Mouse (Mus musculus) embryonic facial prominence, embryonic 10.5 days (tissue): ENCODE results near the gene Dnah8. TPM values are rescaled to one million over a fixed set of nuclear protein-coding genes. Genes with fewer than 3 reads are reported as not detected.

ENCODE experiments used
- DNase-seq: peaks from one replicate; pipeline ENCODE4 v3.0.0-alpha.2; 2017; ENCODE audit warnings: low spot score
- H3K27ac ChIP-seq: fragments of 300-500 bp; sonication (generic); replicated peaks from 2 replicates; pipeline ENCODE4 v1.5.1; 2016; ENCODE audit warnings: mild to moderate bottlenecking
- H3K27me3 ChIP-seq: fragments of 300-500 bp; sonication (generic); replicated peaks from 2 replicates; pipeline ENCODE4 v1.6.1; 2016; ENCODE audit warnings: low read depth, mild to moderate bottlenecking; ENCODE audit not compliant: poor library complexity, severe bottlenecking
- H3K36me3 ChIP-seq: fragments of 300-500 bp; sonication (generic); replicated peaks from 2 replicates; pipeline ENCODE4 v1.6.1; 2016; ENCODE audit warnings: mild to moderate bottlenecking, moderate library complexity
- H3K4me1 ChIP-seq: fragments of 300-500 bp; sonication (generic); 2 replicates; pipeline ENCODE4 v1.6.1; 2016
- H3K4me3 ChIP-seq: fragments of 300-500 bp; sonication (generic); 2 replicates; pipeline ENCODE4 v1.5.1; 2016; ENCODE audit warnings: mild to moderate bottlenecking, moderate library complexity
- H3K9me3 ChIP-seq: fragments of 300-500 bp; sonication (generic); 2 replicates; pipeline ENCODE4 v1.6.1; 2016; ENCODE audit warnings: mild to moderate bottlenecking
- WGBS: fragments of 180-500 bp; shearing (Covaris S2); methylation state at CpG from one replicate; pipeline ENCODE4 v1.1.7; 2016; 5-methylcytosine and 5-hydroxymethylcytosine counted together
- polyA plus RNA-seq: library from polyadenylated mRNA; unstranded; fragments of >200 nt; fragmentation: Nextera tagmentation; extraction: Ambion mirVana; gene quantifications from 2 replicates; pipeline ENCODE4 v1.2.1, GENCODE M21; 2016

The Dnah8 gene
- polyA plus RNA-seq, 1 experiment from 2014 or later = 0.88 TPM

- Histone ChIP-seq H3K27ac (no peak overlapping the region), H3K27me3 (no peaks in the 10 kb centered on the region), H3K36me3 (no peaks in the 10 kb centered on the region), H3K9me3 (peaks cover 4% of the 10 kb centered on the region; the same call in 1 of the 2 replicates), H3K4me1 (peaks cover 1% of the 10 kb centered on the region; the same call in 1 of the 2 replicates), H3K4me3 (no peak overlapping the region)
- no peak for DNase-seq
- WGBS = 89% methylated on average over 3 of the region's 3 CpGs
Observed at GRCm38 (mm10) chr17:30739769-30740168, 115.6 kb downstream of the Dnah8 start.

DNA sequence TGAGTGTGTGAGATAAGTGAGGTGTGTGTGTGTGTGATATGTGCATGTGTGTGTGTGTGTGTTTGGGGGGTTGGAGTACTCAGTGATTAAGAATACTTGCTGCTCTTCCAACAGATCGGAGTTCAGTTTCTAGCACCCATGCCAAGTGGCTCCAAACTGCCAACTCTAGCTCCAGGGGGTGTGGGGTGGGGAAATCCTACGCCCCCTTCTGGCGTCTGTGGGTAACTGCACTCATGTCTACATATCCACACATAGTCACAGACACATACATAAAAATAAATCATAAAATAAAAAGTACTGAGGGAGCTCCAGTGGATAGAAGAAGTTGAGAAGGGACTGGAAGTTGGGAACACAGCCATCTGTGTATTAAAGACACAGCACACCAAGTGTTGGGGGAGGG, 119.8 kb downstream of the Dnah8 start:
- no peaks in the 10 kb centered on the region for H3K36me3 ChIP-seq
- no peak for DNase-seq
- WGBS = 77% methylated on average over 3 of the region's 3 CpGs

DNA sequence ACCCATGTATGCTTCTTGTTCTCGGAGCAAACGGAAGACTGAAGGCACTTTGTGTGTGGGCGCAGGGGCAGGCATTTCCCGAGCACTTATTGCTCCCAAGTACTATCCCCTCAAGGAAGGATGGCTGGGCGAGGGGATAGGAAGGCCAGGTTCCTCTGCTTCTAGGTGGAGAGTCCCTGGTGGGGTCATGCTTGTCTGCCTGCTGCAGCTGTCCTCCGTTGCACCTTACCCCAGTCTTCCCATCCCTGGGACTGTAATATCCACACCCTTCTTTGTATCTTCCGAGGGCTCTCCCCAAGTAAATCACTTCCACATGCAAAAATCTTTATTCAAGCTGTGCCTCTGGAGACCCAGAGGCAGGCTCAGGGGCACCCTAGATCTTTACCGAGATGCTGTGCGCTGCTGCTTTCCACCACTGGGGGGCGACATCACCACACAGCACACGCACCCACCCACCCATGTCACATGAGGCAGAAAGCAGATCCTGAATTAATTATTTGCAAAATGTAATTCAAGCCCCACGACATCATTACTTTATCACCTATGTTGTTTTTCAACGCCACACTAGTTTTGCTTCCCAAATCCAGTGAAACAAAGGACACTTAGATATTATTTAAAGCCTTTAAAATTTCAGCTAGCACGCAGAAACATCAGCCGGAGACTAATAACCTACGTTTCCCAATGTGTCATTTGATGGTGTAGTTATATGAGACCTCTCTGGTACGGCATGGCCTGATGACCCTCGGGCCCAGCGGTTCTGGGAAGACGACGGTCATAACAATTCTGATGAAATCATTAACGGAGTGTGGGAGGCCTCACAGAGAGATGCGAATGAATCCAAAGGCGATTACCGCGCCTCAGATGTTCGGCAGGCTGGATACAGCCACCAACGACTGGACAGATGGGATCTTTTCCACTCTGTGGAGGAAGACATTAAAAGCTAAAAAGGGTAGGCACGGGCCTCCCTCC, 122.2 kb downstream of the Dnah8 start:
- Histone ChIP-seq H3K4me3 (no peak overlapping the region), H3K27ac (no peak overlapping the region), H3K9me3 (no peaks in the 10 kb centered on the region), H3K4me1 (peaks cover 7% of the 10 kb centered on the region; the same call in 1 of the 2 replicates), H3K27me3 (no peaks in the 10 kb centered on the region), H3K36me3 (no peaks in the 10 kb centered on the region)
- WGBS = 66% methylated on average over 29 of the region's 29 CpGs
- DNase-seq = peak; percentile 71

More for the DNA sequence above, 119.8 kb downstream of the Dnah8 start:
- H3K4me1 ChIP-seq = peaks cover 7% of the 10 kb centered on the region; the same call in 1 of the 2 replicates
- no peak overlapping the region for H3K4me3 ChIP-seq
- no peaks in the 10 kb centered on the region for H3K27me3 ChIP-seq
- no peaks in the 10 kb centered on the region for H3K9me3 ChIP-seq
- H3K27ac ChIP-seq = no peak overlapping the region

DNA sequence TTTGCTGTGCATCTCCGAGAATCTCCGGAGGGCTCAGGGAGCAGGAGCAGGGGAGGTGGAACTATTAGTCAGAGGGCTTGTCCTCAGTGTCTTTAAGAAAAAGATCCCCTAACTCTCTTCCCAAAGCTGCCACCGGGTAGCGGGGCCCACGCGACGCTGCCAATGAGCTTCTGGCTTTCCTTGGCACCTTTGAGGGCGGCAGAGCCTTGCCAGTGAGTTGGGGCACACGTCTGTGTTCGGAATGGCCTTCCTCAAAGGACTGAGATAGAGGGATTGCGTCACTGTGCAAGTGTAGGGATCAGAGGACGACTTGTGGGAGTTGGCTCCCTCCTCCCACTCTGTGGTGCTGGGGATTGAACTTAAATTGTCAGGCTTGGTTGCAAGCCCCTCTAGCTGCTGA, 125.2 kb downstream of the Dnah8 start:
- Histone ChIP-seq H3K9me3 (no peaks in the 10 kb centered on the region), H3K36me3 (no peaks in the 10 kb centered on the region), H3K4me1 (peaks cover 7% of the 10 kb centered on the region; the same call in 1 of the 2 replicates), H3K4me3 (no peak overlapping the region), H3K27me3 (no peaks in the 10 kb centered on the region), H3K27ac (no peak overlapping the region)
- 89% methylated on average over 12 of the region's 12 CpGs for WGBS
- DNase-seq = no peak

- Histone ChIP-seq H3K27ac (no peak overlapping the region), H3K36me3 (no peaks in the 10 kb centered on the region)
- 48% methylated on average over 6 of the region's 6 CpGs for WGBS
Observed at GRCm38 (mm10) chr17:30750269-30750668, 126.1 kb downstream of the Dnah8 start.

DNA sequence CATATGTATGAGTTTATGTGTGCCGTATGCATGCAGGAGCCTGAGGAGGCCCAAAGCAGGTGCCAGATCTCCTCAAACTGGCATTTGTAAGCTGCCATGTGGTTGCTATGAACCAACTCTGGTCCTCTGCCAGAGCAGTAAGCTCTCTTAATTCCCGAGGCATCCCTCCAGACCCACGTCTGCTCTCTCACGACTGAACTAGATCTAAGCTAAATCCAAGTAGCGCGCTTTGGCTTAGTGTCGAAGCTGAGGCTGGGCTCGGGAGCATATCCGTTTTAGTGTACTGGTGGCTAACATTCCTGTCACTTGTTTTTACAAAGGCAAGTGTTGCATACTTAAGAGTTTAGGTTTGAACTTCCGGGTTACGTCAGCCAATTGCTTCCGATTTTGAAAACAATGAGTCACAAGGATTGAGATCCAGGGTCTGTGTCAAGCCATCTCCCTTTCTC, 128.2 kb downstream of the Dnah8 start:
- H3K27me3 ChIP-seq = no peaks in the 10 kb centered on the region
- H3K36me3 ChIP-seq = no peaks in the 10 kb centered on the region
- no peak overlapping the region for H3K27ac ChIP-seq
- H3K4me1 ChIP-seq = no peaks in the 10 kb centered on the region
- no peak overlapping the region for H3K4me3 ChIP-seq
- no peaks in the 10 kb centered on the region for H3K9me3 ChIP-seq
- DNase-seq = no peak
- 90% methylated on average over 12 of the region's 12 CpGs for WGBS

More at GRCm38 (mm10) chr17:30750269-30750668, 126.1 kb downstream of the Dnah8 start:
- no peak overlapping the region for H3K4me3 ChIP-seq
- H3K4me1 ChIP-seq = peaks cover 1% of the 10 kb centered on the region; the same call in 1 of the 2 replicates
- H3K9me3 ChIP-seq = no peaks in the 10 kb centered on the region
- H3K27me3 ChIP-seq = no peaks in the 10 kb centered on the region
- DNase-seq = no peak

DNA sequence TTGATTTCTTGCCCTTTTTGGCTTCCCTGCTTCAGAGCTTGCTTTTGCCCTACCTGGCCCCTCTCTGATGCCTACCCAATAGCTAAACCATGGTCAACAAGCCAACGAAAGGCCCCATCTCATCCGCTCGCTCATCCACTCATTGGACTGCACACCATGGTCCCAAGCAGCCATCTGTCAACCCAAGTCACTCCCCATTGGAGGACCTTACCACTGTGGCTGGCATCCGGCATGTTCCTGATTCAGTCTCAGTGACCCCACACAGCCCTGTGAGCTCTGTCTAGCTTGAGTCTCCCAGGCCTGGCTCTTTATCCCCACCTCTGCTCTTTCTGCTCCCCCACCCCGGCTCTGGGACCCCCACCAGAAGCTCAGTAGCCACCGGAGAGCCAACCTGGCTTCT, 129.0 kb downstream of the Dnah8 start:
- no peaks in the 10 kb centered on the region for H3K36me3 ChIP-seq
- no peaks in the 10 kb centered on the region for H3K4me1 ChIP-seq
- H3K4me3 ChIP-seq = no peak overlapping the region
- no peaks in the 10 kb centered on the region for H3K27me3 ChIP-seq
- H3K27ac ChIP-seq = no peak overlapping the region
- WGBS = 87% methylated on average over 6 of the region's 6 CpGs
- no peak for DNase-seq
- H3K9me3 ChIP-seq = no peaks in the 10 kb centered on the region

DNA sequence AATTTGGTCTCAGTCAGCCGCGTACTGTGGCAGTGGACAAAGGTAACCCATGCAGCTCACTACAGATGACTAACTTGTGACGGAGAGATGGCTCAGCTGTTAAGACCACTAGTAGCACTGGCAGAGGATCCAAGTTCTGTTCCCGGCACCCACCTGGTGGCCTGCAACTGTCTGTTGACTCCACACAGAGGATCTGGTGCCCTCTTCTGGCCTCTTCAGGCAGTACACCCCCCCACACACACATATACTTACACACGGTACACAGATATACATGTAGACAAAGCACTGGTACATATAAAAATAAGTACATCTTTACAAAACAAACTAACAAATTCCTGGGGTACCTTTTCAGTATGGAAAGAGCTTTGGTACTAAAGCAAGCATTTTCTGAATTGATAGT, 132.6 kb downstream of the Dnah8 start:
- Histone ChIP-seq H3K27ac (no peak overlapping the region), H3K4me1 (no peaks in the 10 kb centered on the region), H3K4me3 (no peak overlapping the region), H3K9me3 (0 out of 2 replicates have a peak, but pooled peaks cover 7% of the 10 kb centered on the region), H3K27me3 (no peaks in the 10 kb centered on the region), H3K36me3 (no peaks in the 10 kb centered on the region)
- DNase-seq = no peak
- WGBS = 96% methylated on average over 5 of the region's 5 CpGs

DNA sequence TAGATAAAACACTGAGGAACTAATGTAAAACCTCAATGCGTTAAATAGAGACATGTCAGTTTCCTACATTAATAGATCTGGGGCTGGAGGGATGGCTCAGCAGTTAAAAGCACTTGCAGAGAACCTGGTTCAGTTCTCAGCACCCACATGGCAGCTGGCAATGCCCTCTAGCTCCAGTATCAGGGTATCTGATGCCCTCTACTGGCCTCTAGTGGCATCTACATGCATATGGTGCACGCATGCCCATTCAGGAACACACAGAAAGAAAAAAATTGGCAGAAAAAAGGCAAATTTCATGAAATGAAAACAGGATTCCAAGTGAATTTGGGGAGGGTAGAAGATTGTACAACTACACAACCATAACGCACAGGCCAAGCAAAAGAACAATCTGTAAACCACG, 136.2 kb downstream of the Dnah8 start:
- H3K27ac ChIP-seq = no peak overlapping the region
- H3K4me1 ChIP-seq = no peaks in the 10 kb centered on the region
- no peaks in the 10 kb centered on the region for H3K27me3 ChIP-seq
- WGBS = 92% methylated on average over 4 of the region's 4 CpGs
- no peaks in the 10 kb centered on the region for H3K36me3 ChIP-seq
- no peak for DNase-seq
- no peak overlapping the region for H3K4me3 ChIP-seq
- 0 out of 2 replicates have a peak, but pooled peaks cover 7% of the 10 kb centered on the region for H3K9me3 ChIP-seq

DNA sequence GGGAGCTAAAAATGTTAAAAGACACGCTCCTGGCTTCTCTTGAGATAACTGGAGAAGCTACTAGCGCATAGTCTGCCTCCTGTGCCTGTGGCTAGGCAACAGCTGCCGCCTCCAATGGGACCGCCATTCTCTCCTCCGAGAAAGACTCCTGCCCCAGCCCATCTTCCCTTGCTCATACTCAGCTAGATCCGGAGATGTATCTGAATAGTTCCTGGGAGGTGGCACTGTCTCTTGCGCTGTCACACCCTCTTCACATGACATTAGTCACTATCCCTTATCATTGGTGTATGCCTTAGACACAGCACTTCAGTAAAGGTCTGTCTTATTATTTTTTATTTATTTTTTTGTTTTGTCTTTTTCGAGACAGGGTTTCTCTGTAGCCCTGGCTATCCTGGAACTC, 140.1 kb downstream of the Dnah8 start:
- no peak for DNase-seq
- 92% methylated on average over 8 of the region's 8 CpGs for whole genome bisulfite sequencing
- H3K9me3 ChIP-seq = 0 out of 2 replicates have a peak, but pooled peaks cover 5% of the 10 kb centered on the region
- no peaks in the 10 kb centered on the region for H3K27me3 ChIP-seq
- no peak overlapping the region for H3K27ac ChIP-seq
- no peak overlapping the region for H3K4me3 ChIP-seq
- H3K36me3 ChIP-seq = no peaks in the 10 kb centered on the region
- H3K4me1 ChIP-seq = no peaks in the 10 kb centered on the region

DNA sequence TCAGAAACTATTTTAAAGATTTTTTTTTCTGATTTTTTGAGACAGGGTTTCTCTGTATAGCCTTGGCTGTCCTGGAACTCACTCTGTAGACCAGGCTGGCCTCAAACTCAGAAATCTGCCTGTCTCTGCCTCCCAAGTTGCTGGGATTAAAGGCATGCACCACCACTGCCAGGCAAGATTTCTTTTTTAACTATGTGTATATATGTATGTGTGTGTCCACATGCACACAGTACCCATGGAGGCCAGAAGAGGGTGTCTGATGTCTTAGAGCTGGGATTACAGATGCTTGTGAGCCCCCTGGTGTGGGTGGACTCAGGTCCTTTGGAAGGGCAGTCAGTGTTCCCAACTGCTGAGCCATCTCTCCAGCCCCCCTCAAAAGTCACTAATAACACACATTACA, 150.3 kb downstream of the Dnah8 start:
- H3K9me3 ChIP-seq = no peaks in the 10 kb centered on the region
- no peaks in the 10 kb centered on the region for H3K36me3 ChIP-seq
- H3K27ac ChIP-seq = no peak overlapping the region
- H3K27me3 ChIP-seq = no peaks in the 10 kb centered on the region
- no peak for DNase-seq
- H3K4me3 ChIP-seq = no peak overlapping the region
- H3K4me1 ChIP-seq = peaks cover 10% of the 10 kb centered on the region

- no peak for DNase-seq
- 37% methylated on average over 5 of the region's 5 CpGs for WGBS
- H3K27me3 ChIP-seq = no peaks in the 10 kb centered on the region
- no peaks in the 10 kb centered on the region for H3K9me3 ChIP-seq
- H3K4me3 ChIP-seq = no peak overlapping the region
- H3K4me1 ChIP-seq = peaks cover 10% of the 10 kb centered on the region
- H3K27ac ChIP-seq = no peak overlapping the region; the same call in 1 of the 2 replicates
- no peaks in the 10 kb centered on the region for H3K36me3 ChIP-seq
Observed at GRCm38 (mm10) chr17:30775096-30775495, 150.9 kb downstream of the Dnah8 start.

- WGBS = 87% methylated on average over 8 of the region's 8 CpGs
- Histone ChIP-seq H3K4me3 (no peak overlapping the region), H3K27ac (no peak overlapping the region), H3K9me3 (no peaks in the 10 kb centered on the region), H3K36me3 (no peaks in the 10 kb centered on the region), H3K27me3 (no peaks in the 10 kb centered on the region), H3K4me1 (peaks cover 4% of the 10 kb centered on the region; the same call in 1 of the 2 replicates)
- no peak for DNase-seq
Observed at GRCm38 (mm10) chr17:30781046-30781445, 156.9 kb downstream of the Dnah8 start.
